Mouse (Mus musculus) liver, adult 2 months (tissue): ENCODE results near the gene Foxp2. TPM values are rescaled to one million over a fixed set of nuclear protein-coding genes. Genes with fewer than 3 reads are reported as not detected.
A peak's percentile ranks its signal among the peaks of the same experiment; 100 is the strongest.

ENCODE experiments used
- DNase-seq: peaks from one replicate; pipeline ENCODE4 v3.0.0-alpha.2; 2011; ENCODE audit warnings: low read depth, low spot score; ENCODE audit errors: extremely low read depth
- H3K27ac ChIP-seq: fragments of 200-500 bp; replicated peaks from 2 replicates; pipeline ENCODE4 v1.5.1; 2012; ENCODE audit warnings: low read depth, mild to moderate bottlenecking, control low read depth, inconsistent platforms, low read length; ENCODE audit not compliant: insufficient read depth
- H3K27me3 ChIP-seq: fragments of 200-500 bp; 2 replicates; pipeline ENCODE4 v1.6.1; 2012; ENCODE audit warnings: mild to moderate bottlenecking, moderate library complexity, low read length, inconsistent platforms; ENCODE audit not compliant: control insufficient read depth, insufficient read depth
- H3K36me3 ChIP-seq: fragments of 200-500 bp; 2 replicates; pipeline ENCODE4 v1.6.1; 2012; ENCODE audit warnings: low read length, inconsistent platforms; ENCODE audit not compliant: control insufficient read depth, insufficient read depth
- H3K4me1 ChIP-seq: fragments of 200-500 bp; 2 replicates; pipeline ENCODE4 v1.6.1; 2011; ENCODE audit warnings: low read length; ENCODE audit not compliant: control insufficient read depth, insufficient read depth
- H3K4me3 ChIP-seq: fragments of 200-500 bp; 2 replicates; pipeline ENCODE4 v1.5.1; 2011; ENCODE audit warnings: low read depth, mild to moderate bottlenecking, control low read depth, low read length, moderate library complexity; ENCODE audit not compliant: insufficient read depth
- H3K79me2 ChIP-seq: fragments of 200-500 bp; 2 replicates; pipeline ENCODE4 v1.6.1; 2012; ENCODE audit warnings: inconsistent platforms, mild to moderate bottlenecking, low read length, moderate library complexity; ENCODE audit not compliant: control insufficient read depth, insufficient read depth
- H3K9ac ChIP-seq: fragments of 200-500 bp; 2 replicates; pipeline ENCODE4 v1.6.1; 2012; ENCODE audit warnings: low read depth, mild to moderate bottlenecking, control low read depth, inconsistent platforms, low read length
- CTCF ChIP-seq: fragments of 200-500 bp; IDR thresholded peaks from 2 replicates; pipeline ENCODE4 v1.5.1; 2011; ENCODE audit warnings: low read depth, low read length, control low read depth
- POLR2A ChIP-seq: fragments of 200-500 bp; IDR thresholded peaks from 2 replicates; pipeline ENCODE4 v1.6.1; 2011; ENCODE audit warnings: low read length, control low read depth; ENCODE audit not compliant: insufficient read depth; ENCODE audit errors: extremely low read depth
- WGBS: fragments of 180-500 bp; shearing (Covaris S2); methylation state at CpG from one replicate; pipeline ENCODE4 v1.1.7; 2018; 5-methylcytosine and 5-hydroxymethylcytosine counted together
- polyA plus RNA-seq: library from polyadenylated mRNA; depleted of rRNA; stranded (reverse); fragments of >200 nt; gene quantifications from 2 replicates; pipeline ENCODE4 v1.2.3, GENCODE M21; 2012; rRNA removed
- total RNA-seq: library from RNA; depleted of rRNA; stranded (reverse); fragments of >200 nt; gene quantifications from 2 replicates; pipeline ENCODE4 v1.2.3, GENCODE M21; 2014; rRNA removed

Gene Foxp2
- 6.5 and 7.8 TPM in 2 replicates for total RNA-seq
- 1.4 and 1.5 TPM in 2 replicates for polyA plus RNA-seq

- H3K27ac ChIP-seq = no peak within 1 kb of the TSS
- H3K79me2 ChIP-seq = no peaks in the 10 kb centered on the region
- H3K9ac ChIP-seq = peak within 1 kb of the TSS; percentile 76
- peaks cover 6% of the 10 kb centered on the region; the same call in 1 of the 2 replicates for H3K4me1 ChIP-seq
- WGBS = under 1% methylated on average over 80 of the region's 80 CpGs
- no peak for DNase-seq
- H3K27me3 ChIP-seq = peaks cover 12% of the 10 kb centered on the region; the same call in 1 of the 2 replicates
- H3K36me3 ChIP-seq = no peaks in the 10 kb centered on the region
- H3K4me3 ChIP-seq = peak within 1 kb of the TSS; percentile 86
- no peak for TF ChIP-seq CTCF
- TF ChIP-seq POLR2A = no peak
Observed at GRCm38 (mm10) chr6:14901183-14901970, at the start of gene Foxp2. Foxp2 (plus strand) TSS chr6:14901349.

- TF ChIP-seq POLR2A (no peak), CTCF (no peak)
- DNase-seq = no peak
- no peak overlapping the region for H3K9ac ChIP-seq
- H3K36me3 ChIP-seq = no peaks in the 10 kb centered on the region
- no peak overlapping the region for H3K4me3 ChIP-seq
- no peaks in the 10 kb centered on the region for H3K27me3 ChIP-seq
- H3K4me1 ChIP-seq = no peaks in the 10 kb centered on the region
- H3K79me2 ChIP-seq = no peaks in the 10 kb centered on the region
- no peak overlapping the region for H3K27ac ChIP-seq
Observed at GRCm38 (mm10) chr6:14885199-14885598, 15.9 kb upstream of the Foxp2 start.

GRCm38 (mm10) chr6:14897028-14897427 is 4.1 kb upstream of the Foxp2 start:
- Histone ChIP-seq H3K27me3 (peaks cover 12% of the 10 kb centered on the region; the same call in 1 of the 2 replicates), H3K27ac (no peak overlapping the region), H3K79me2 (no peaks in the 10 kb centered on the region), H3K9ac (no peak overlapping the region), H3K4me1 (peaks cover 6% of the 10 kb centered on the region; the same call in 1 of the 2 replicates), H3K4me3 (no peak overlapping the region), H3K36me3 (no peaks in the 10 kb centered on the region)
- TF ChIP-seq CTCF (peak; percentile 38; the same call in 1 of the 2 replicates), POLR2A (no peak)
- WGBS = 3% methylated on average over 2 of the region's 2 CpGs
- DNase-seq = peak; percentile 30

GRCm38 (mm10) chr6:14898096-14898855 is 2.9 kb upstream of the Foxp2 start:
- DNase-seq = no peak
- Histone ChIP-seq H3K79me2 (no peaks in the 10 kb centered on the region), H3K9ac (no peak overlapping the region), H3K36me3 (no peaks in the 10 kb centered on the region), H3K4me1 (peaks cover 6% of the 10 kb centered on the region; the same call in 1 of the 2 replicates), H3K4me3 (no peak overlapping the region), H3K27me3 (peaks cover 12% of the 10 kb centered on the region; the same call in 1 of the 2 replicates), H3K27ac (no peak overlapping the region)
- WGBS = 12% methylated on average over 31 of the region's 31 CpGs
- TF ChIP-seq CTCF (no peak), POLR2A (no peak)

GRCm38 (mm10) chr6:14899021-14899610 is 2.0 kb upstream of the Foxp2 start:
- no peak for TF ChIP-seq CTCF
- TF ChIP-seq POLR2A = no peak
- DNase-seq = no peak
- Histone ChIP-seq H3K36me3 (no peaks in the 10 kb centered on the region), H3K4me1 (peaks cover 6% of the 10 kb centered on the region; the same call in 1 of the 2 replicates), H3K9ac (no peak overlapping the region), H3K27me3 (peaks cover 12% of the 10 kb centered on the region; the same call in 1 of the 2 replicates), H3K79me2 (no peaks in the 10 kb centered on the region), H3K27ac (no peak overlapping the region), H3K4me3 (no peak overlapping the region)
- 21% methylated on average over 19 of the region's 19 CpGs for WGBS
